Mouse (Mus musculus): ENCODE data around the gene Gp1ba.

Gp1ba gene

GRCm38 (mm10) chr11:70668335-70668770 lies 29.4 kb downstream of the Gp1ba start:
- ChIA-PET POLR2A (interaction anchor here (0.5 to 20.9 kb wide), 121 partner anchors 8 to 1743 kb away, joined by 3 to 737 read pairs (median 5); partner anchors contain the start of genes Eno3 (in 4 of the 4), Inca1 (in 4 of the 4), Pfn1 (in 4 of the 4) and Rnf167 (in 4 of the 4)), CTCF (interaction anchor here in 3 of 4 experiments (0.6 to 4.2 kb wide), 25 partner anchors 8 to 1078 kb away, joined by 3 to 40 read pairs (median 4); partner anchors contain the start of genes 0610010K14Rik (in 2 of the 3), Camta2 (in 2 of the 3), Rnf167 (in 2 of the 3) and Slc25a11 (in 2 of the 3))

GRCm38 (mm10) chr11:70668771-70669505 lies 30.0 kb downstream of the Gp1ba start, which contains the start of gene Spag7:
Gene Spag7 (minus strand): TSS chr11:70669416.
- POLR2A ChIA-PET = interaction anchor here (0.5 to 20.9 kb wide), 132 partner anchors 8 to 1742 kb away, joined by 3 to 737 read pairs (median 5); partner anchors contain the start of genes Eno3 (in 4 of the 4), Pfn1 (in 4 of the 4), Rnf167 (in 4 of the 4) and Slc25a11 (in 4 of the 4)

GRCm38 (mm10) chr11:70669582-70670345 lies 30.8 kb downstream of the Gp1ba start:
- CTCF ChIA-PET = interaction anchor here (0.5 to 4.2 kb wide), 20 partner anchors 9 to 940 kb away, joined by 3 to 40 read pairs (median 5); partner anchors contain the start of genes Rnf167 (in 3 of the 4), Slc25a11 (in 3 of the 4), Camta2 (in 2 of the 4) and 4930544D05Rik (in 1 of the 4)
- POLR2A ChIA-PET = interaction anchor here (0.5 to 20.9 kb wide), 80 partner anchors 9 to 749 kb away, joined by 3 to 737 read pairs (median 6); partner anchors contain the start of genes Eno3 (in 4 of the 4), Pfn1 (in 4 of the 4), Rnf167 (in 4 of the 4) and Slc25a11 (in 4 of the 4)

More at GRCm38 (mm10) chr11:70668771-70669505, 30.0 kb downstream of the Gp1ba start, which contains the start of gene Spag7:
- CTCF ChIA-PET = interaction anchor here (0.5 to 4.2 kb wide), 31 partner anchors 8 to 1078 kb away, joined by 3 to 40 read pairs (median 4); partner anchors contain the start of genes Rnf167 (in 3 of the 4), Slc25a11 (in 3 of the 4), 0610010K14Rik (in 2 of the 4) and Camta2 (in 2 of the 4)

- CTCF ChIA-PET = interaction anchor here in 2 of 4 experiments (1.1 to 4.2 kb wide), 7 partner anchors 11 to 48 kb away, joined by 3 to 40 read pairs (median 19); partner anchors contain the start of genes Camta2 (in 2 of the 2), Eno3 (in 1 of the 2), Pfn1 (in 1 of the 2) and Rnf167 (in 1 of the 2)
Measured at GRCm38 (mm10) chr11:70670483-70670882, 31.6 kb downstream of the Gp1ba start.

GRCm38 (mm10) chr11:70671333-70672047 lies 32.6 kb downstream of the Gp1ba start:
- ChIA-PET CTCF (interaction anchor here in 2 of 4 experiments (0.6 to 4.2 kb wide), 4 partner anchors 10 to 55 kb away, joined by 6 to 19 read pairs (median 13); partner anchors contain the start of gene Camta2 (in 1 of the 2)), POLR2A (interaction anchor here in 3 of 4 experiments (0.7 to 20.9 kb wide), 10 partner anchors 9 to 147 kb away, joined by 3 to 737 read pairs (median 90); partner anchors contain the start of genes Eno3 (in 3 of the 3), Pfn1 (in 3 of the 3), Rnf167 (in 3 of the 3) and Slc25a11 (in 3 of the 3))

More at GRCm38 (mm10) chr11:70670483-70670882, 31.6 kb downstream of the Gp1ba start:
- POLR2A ChIA-PET = interaction anchor here (0.5 to 20.9 kb wide), 37 partner anchors 10 to 440 kb away, joined by 3 to 737 read pairs (median 11); partner anchors contain the start of genes Eno3 (in 4 of the 4), Pfn1 (in 4 of the 4), Rnf167 (in 4 of the 4) and Slc25a11 (in 4 of the 4)

GRCm38 (mm10) chr11:70674014-70674413 lies 35.1 kb downstream of the Gp1ba start:
- POLR2A ChIA-PET = interaction anchor here (0.6 to 20.9 kb wide), 18 partner anchors 8 to 193 kb away, joined by 3 to 737 read pairs (median 4); partner anchors contain the start of genes Rnf167 (in 3 of the 4), Slc25a11 (in 3 of the 4), Camta2 (in 2 of the 4) and Eno3 (in 2 of the 4)
- CTCF ChIA-PET = interaction anchor here (0.6 to 3.3 kb wide), 10 partner anchors 8 to 242 kb away, joined by 3 to 12 read pairs (median 6); partner anchors contain the start of gene Camta2 (in 1 of the 4)

- ChIA-PET POLR2A (interaction anchor here (0.5 to 20.9 kb wide), 17 partner anchors 9 to 644 kb away, joined by 3 to 737 read pairs (median 4); partner anchors contain the start of genes Rnf167 (in 3 of the 4), Slc25a11 (in 3 of the 4), Camta2 (in 2 of the 4) and Eno3 (in 2 of the 4)), CTCF (interaction anchor here (0.6 to 3.3 kb wide), 10 partner anchors 7 to 243 kb away, joined by 3 to 12 read pairs (median 6); partner anchors contain the start of genes Camta2 (in 1 of the 4) and Zfp3 (in 1 of the 4))
Measured at GRCm38 (mm10) chr11:70674501-70674900, 35.6 kb downstream of the Gp1ba start.

GRCm38 (mm10) chr11:70678092-70678491 lies 39.2 kb downstream of the Gp1ba start:
- ChIA-PET CTCF (interaction anchor here in 3 of 4 experiments (0.5 to 1.7 kb wide), 5 partner anchors 9 to 108 kb away, joined by 3 to 8 read pairs (median 3); partner anchors contain the start of gene Camta2 (in 2 of the 3)), POLR2A (interaction anchor here in 3 of 4 experiments (0.7 to 10.0 kb wide), 8 partner anchors 8 to 82 kb away, joined by 3 to 146 read pairs (median 6); partner anchors contain the start of genes Spag7 (in 3 of the 3), Rnf167 (in 2 of the 3), Slc25a11 (in 2 of the 3) and Kif1c (in 1 of the 3))

GRCm38 (mm10) chr11:70678576-70678975 lies 39.7 kb downstream of the Gp1ba start:
- ChIA-PET CTCF (interaction anchor here in 2 of 4 experiments (0.5 to 1.7 kb wide), 4 partner anchors 9 to 162 kb away, joined by 3 to 8 read pairs (median 5); partner anchors contain the start of gene Camta2 (in 2 of the 2)), POLR2A (interaction anchor here in 3 of 4 experiments (0.6 to 10.0 kb wide), 8 partner anchors 9 to 1621 kb away, joined by 3 to 146 read pairs (median 7); partner anchors contain the start of genes Spag7 (in 3 of the 3), Rnf167 (in 2 of the 3), Slc25a11 (in 2 of the 3) and Kif1c (in 1 of the 3))

- ChIA-PET POLR2A (interaction anchor here in 3 of 4 experiments (0.6 to 10.0 kb wide), 5 partner anchors 9 to 1622 kb away, joined by 3 to 146 read pairs (median 24); partner anchors contain the start of genes Spag7 (in 2 of the 3), Camta2 (in 1 of the 3), Rnf167 (in 1 of the 3) and Slc25a11 (in 1 of the 3)), CTCF (interaction anchor here in 1 of 4 experiments (0.7 to 3.1 kb wide), 2 partner anchors 98 to 163 kb away, joined by 3 to 9 read pairs; no protein-coding TSS in a partner anchor)
Measured at GRCm38 (mm10) chr11:70679361-70679760, 40.4 kb downstream of the Gp1ba start.

- POLR2A ChIA-PET = interaction anchor here in 2 of 4 experiments (1.0 to 10.0 kb wide), 11 partner anchors 8 to 159 kb away, joined by 3 to 146 read pairs (median 4); partner anchors contain the start of genes Rnf167 (in 2 of the 2), Slc25a11 (in 2 of the 2), Spag7 (in 2 of the 2) and Camta2 (in 1 of the 2)
- CTCF ChIA-PET = interaction anchor here in 2 of 4 experiments (0.6 to 3.3 kb wide), 4 partner anchors 11 to 98 kb away, joined by 9 to 40 read pairs (median 13); partner anchors contain the start of gene Spag7 (in 1 of the 2)
Measured at GRCm38 (mm10) chr11:70679894-70680293, 41.0 kb downstream of the Gp1ba start.

GRCm38 (mm10) chr11:70681170-70681569 lies 42.2 kb downstream of the Gp1ba start:
- ChIA-PET CTCF (interaction anchor here in 3 of 4 experiments (0.7 to 3.3 kb wide), 11 partner anchors 8 to 394 kb away, joined by 3 to 40 read pairs (median 3); partner anchors contain the start of gene Spag7 (in 1 of the 3)), POLR2A (interaction anchor here (0.6 to 10.0 kb wide), 26 partner anchors 11 to 338 kb away, joined by 3 to 146 read pairs (median 4); partner anchors contain the start of genes Spag7 (in 3 of the 4), Rnf167 (in 2 of the 4), Slc25a11 (in 2 of the 4) and Derl2 (in 1 of the 4))

- ChIA-PET CTCF (interaction anchor here (0.5 to 3.3 kb wide), 29 partner anchors 9 to 1612 kb away, joined by 3 to 40 read pairs (median 4); partner anchors contain the start of genes Kif1c (in 2 of the 4), Spag7 (in 2 of the 4), Gltpd2 (in 1 of the 4) and Gm21988 (in 1 of the 4)), POLR2A (interaction anchor here in 3 of 4 experiments (0.6 to 10.0 kb wide), 37 partner anchors 8 to 701 kb away, joined by 3 to 146 read pairs (median 4); partner anchors contain the start of genes Inca1 (in 3 of the 3), Kif1c (in 3 of the 3), Rnf167 (in 3 of the 3) and Slc25a11 (in 3 of the 3))
Measured at GRCm38 (mm10) chr11:70681897-70682581, 43.1 kb downstream of the Gp1ba start.

- POLR2A ChIA-PET = interaction anchor here in 3 of 4 experiments (0.6 to 10.0 kb wide), 7 partner anchors 9 to 37 kb away, joined by 4 to 146 read pairs (median 7); partner anchors contain the start of genes Spag7 (in 2 of the 3), Inca1 (in 1 of the 3), Kif1c (in 1 of the 3) and Rnf167 (in 1 of the 3)
- CTCF ChIA-PET = no interaction called here
Measured at GRCm38 (mm10) chr11:70683640-70684039, 44.7 kb downstream of the Gp1ba start.

Data from embryonic stem cell, embryonic (primary cell).